Mouse (Mus musculus): Measurements from ENCODE around the gene Clcn1. TPM values are rescaled to one million over a fixed set of nuclear protein-coding genes. Genes with fewer than 3 reads are reported as not detected.
A peak's percentile ranks its signal among the peaks of the same experiment; 100 is the strongest.

Gene Clcn1
- polyA plus RNA-seq (2015; fragmentation: Nextera tagmentation; extraction: Ambion mirVana): 0.94 and 1.5 TPM in 2 replicates

DNA sequence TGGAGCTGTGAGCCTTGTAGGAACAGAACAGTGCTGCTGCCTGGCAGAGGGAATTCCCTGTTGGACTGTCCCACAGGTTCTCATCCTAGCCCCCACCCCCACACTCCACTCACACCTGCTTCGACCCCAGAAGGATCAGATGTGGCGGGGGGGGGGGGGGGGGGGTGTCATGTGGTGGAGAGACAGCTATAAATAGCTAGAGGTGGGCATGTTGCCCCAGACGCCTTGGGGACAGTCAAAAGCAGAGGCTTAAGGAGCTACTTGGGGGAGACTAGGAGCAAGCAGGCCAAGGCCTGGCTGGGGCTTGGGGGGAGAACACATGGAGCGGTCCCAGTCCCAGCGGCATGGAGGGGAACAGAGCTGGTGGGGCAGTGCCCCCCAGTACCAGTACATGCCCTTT lies at the start of gene Clcn1:
Gene Clcn1 (plus strand): TSS at position 238 of the 400 bp plus-strand sequence.
- H3K4me2 ChIP-seq: no peak within 1 kb of the TSS
- no peaks in the 10 kb centered on the region for H3K27me3 ChIP-seq
- no peak within 1 kb of the TSS for H3K27ac ChIP-seq (replicated peaks)
- peaks cover 39% of the 10 kb centered on the region for H3K36me3 ChIP-seq
- no peaks in the 10 kb centered on the region for H3K9me3 ChIP-seq
- H3K4me1 ChIP-seq (replicated peaks): no peaks in the 10 kb centered on the region
- WGBS: 82% methylated on average over 4 of the region's 5 CpGs
- no peak within 1 kb of the TSS for H3K4me3 ChIP-seq
- ATAC-seq (ENCODE audit: low FRiP score, low read depth): peak; percentile 54; the same call in 1 of the 2 replicates
- H3K9ac ChIP-seq: no peak within 1 kb of the TSS

DNA sequence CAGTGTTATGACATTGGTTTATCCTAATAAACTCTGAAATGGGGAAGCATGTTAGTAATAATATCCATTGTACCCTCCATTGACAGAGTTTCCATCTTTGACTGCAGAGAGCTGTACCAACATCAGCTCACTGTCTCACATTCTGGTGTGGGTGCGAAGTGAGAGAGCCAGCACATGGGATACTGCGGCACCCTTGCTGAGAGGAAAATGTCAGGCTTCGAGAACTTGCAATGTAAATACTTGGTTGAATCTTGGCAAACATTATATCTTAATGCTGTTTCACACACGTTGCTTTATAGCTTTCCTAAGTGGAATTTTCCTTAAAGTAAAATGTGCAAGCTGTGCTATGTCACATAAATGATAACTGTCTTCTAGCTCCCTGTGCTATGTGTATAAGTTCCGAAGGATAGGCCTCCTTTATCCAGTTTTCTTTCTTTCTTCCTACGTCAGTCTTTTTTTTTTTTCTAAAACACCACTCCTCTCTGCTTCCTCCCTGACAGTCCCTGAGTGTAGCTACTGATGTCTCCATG lies 49.1 kb upstream of the Clcn1 start:
- no peak for ATAC-seq (ENCODE audit: low FRiP score, low read depth)
- Histone ChIP-seq H3K9me3 (no peaks in the 10 kb centered on the region), H3K27me3 (no peaks in the 10 kb centered on the region), H3K4me1 (replicated peaks) (no peaks in the 10 kb centered on the region), H3K27ac (replicated peaks) (no peak overlapping the region), H3K36me3 (no peaks in the 10 kb centered on the region), H3K9ac (no peak overlapping the region), H3K4me3 (no peak overlapping the region), H3K4me2 (no peak overlapping the region)
- WGBS: 73% methylated on average over 6 of the region's 6 CpGs

GRCm38 (mm10) chr6:42241311-42242045 lies 45.0 kb upstream of the Clcn1 start:
- H3K36me3 ChIP-seq: no peaks in the 10 kb centered on the region
- WGBS: 74% methylated on average over 6 of the region's 6 CpGs
- no peak overlapping the region for H3K9ac ChIP-seq
- H3K4me2 ChIP-seq: no peak overlapping the region
- no peak for ATAC-seq (ENCODE audit: low FRiP score, low read depth)
- no peak overlapping the region for H3K27ac ChIP-seq (replicated peaks)
- H3K9me3 ChIP-seq: no peaks in the 10 kb centered on the region
- peaks cover 10% of the 10 kb centered on the region; the same call in 1 of the 2 replicates for H3K4me1 ChIP-seq (replicated peaks)
- H3K4me3 ChIP-seq: no peak overlapping the region
- H3K27me3 ChIP-seq: no peaks in the 10 kb centered on the region

GRCm38 (mm10) chr6:42245711-42246353 lies 40.7 kb upstream of the Clcn1 start, which contains the start of gene Gstk1:
TSS of gene Gstk1 (plus strand) at chr6:42245935.
- WGBS: 2% methylated on average over 28 of the region's 28 CpGs
- Histone ChIP-seq H3K27ac (replicated peaks) (no peak within 1 kb of the TSS), H3K4me3 (peak within 1 kb of the TSS; percentile 47), H3K9ac (peak within 1 kb of the TSS; percentile 40), H3K36me3 (no peaks in the 10 kb centered on the region), H3K9me3 (no peaks in the 10 kb centered on the region), H3K4me2 (peak within 1 kb of the TSS; percentile 80), H3K27me3 (no peaks in the 10 kb centered on the region), H3K4me1 (replicated peaks) (peaks cover 11% of the 10 kb centered on the region; the same call in 1 of the 2 replicates)
- ATAC-seq (ENCODE audit: low FRiP score, low read depth): peak; percentile 99

- ATAC-seq (ENCODE audit: low FRiP score, low read depth): peak; percentile 55; the same call in 1 of the 2 replicates
- Histone ChIP-seq H3K27ac (replicated peaks) (0 out of 2 replicates have a peak overlapping the region, but pooled peaks have one; percentile 14), H3K4me2 (peak overlapping the region; percentile 50), H3K27me3 (no peaks in the 10 kb centered on the region), H3K9me3 (no peaks in the 10 kb centered on the region), H3K9ac (no peak overlapping the region), H3K4me1 (replicated peaks) (peaks cover 11% of the 10 kb centered on the region; the same call in 1 of the 2 replicates), H3K36me3 (no peaks in the 10 kb centered on the region), H3K4me3 (peak overlapping the region; percentile 28)
- 10% methylated on average over 8 of the region's 8 CpGs for WGBS
Measured at GRCm38 (mm10) chr6:42247173-42247572, 39.3 kb upstream of the Clcn1 start.

GRCm38 (mm10) chr6:42247981-42248380 lies 38.5 kb upstream of the Clcn1 start:
- 55% methylated on average over 1 of the region's 1 CpGs for WGBS
- H3K27me3 ChIP-seq: no peaks in the 10 kb centered on the region
- no peak overlapping the region for H3K27ac ChIP-seq (replicated peaks)
- peak overlapping the region; percentile 50 for H3K4me2 ChIP-seq
- peaks cover 11% of the 10 kb centered on the region; the same call in 1 of the 2 replicates for H3K4me1 ChIP-seq (replicated peaks)
- peak overlapping the region; percentile 28 for H3K4me3 ChIP-seq
- no peak for ATAC-seq (ENCODE audit: low FRiP score, low read depth)
- H3K9ac ChIP-seq: no peak overlapping the region
- H3K9me3 ChIP-seq: no peaks in the 10 kb centered on the region
- H3K36me3 ChIP-seq: no peaks in the 10 kb centered on the region

DNA sequence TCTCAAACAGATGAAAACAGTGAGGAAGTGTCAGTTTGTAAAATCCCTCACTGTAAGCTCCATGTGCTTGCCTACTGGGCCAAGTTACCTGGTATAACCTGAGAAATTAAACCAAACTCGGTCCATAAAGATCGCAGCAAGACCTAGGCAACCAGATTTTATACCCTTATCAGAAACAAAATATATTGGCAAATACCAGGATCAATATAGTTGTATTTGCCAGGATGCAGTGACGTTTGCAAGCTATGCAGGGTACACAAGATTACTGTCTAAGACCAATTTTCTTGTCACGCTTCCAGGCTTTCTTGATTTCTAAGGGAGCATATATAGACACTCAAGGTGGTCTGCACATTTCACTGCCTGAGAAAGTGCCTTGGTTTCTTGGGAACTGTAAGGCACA lies 34.7 kb upstream of the Clcn1 start:
- no peaks in the 10 kb centered on the region for H3K9me3 ChIP-seq
- no peak overlapping the region for H3K4me3 ChIP-seq
- H3K27me3 ChIP-seq: no peaks in the 10 kb centered on the region
- no peaks in the 10 kb centered on the region for H3K4me1 ChIP-seq (replicated peaks)
- H3K9ac ChIP-seq: no peak overlapping the region
- H3K4me2 ChIP-seq: no peak overlapping the region
- no peaks in the 10 kb centered on the region for H3K36me3 ChIP-seq
- H3K27ac ChIP-seq (replicated peaks): no peak overlapping the region
- ATAC-seq (ENCODE audit: low FRiP score, low read depth): no peak
- WGBS: 93% methylated on average over 4 of the region's 4 CpGs

DNA sequence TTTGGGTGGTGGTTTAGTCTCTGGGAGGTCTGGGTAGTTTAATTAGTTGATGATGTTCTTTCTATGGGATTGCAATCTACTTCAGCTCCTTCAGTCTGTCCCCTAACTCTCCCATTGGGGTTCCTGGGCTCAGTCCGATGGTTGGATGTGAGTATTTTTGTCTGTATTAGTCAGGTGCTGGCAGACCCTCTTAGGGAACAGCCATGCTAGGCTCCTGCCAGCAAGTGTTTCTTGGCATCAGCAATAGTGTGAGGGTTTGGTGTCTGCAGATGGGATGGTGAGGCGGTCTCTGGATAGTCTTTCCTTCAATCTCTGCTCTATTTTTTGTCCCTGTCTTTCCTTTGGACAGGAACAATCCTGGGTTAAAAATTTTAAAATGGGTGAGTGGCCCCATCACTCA lies 33.4 kb upstream of the Clcn1 start:
- H3K27ac ChIP-seq (replicated peaks): no peak overlapping the region
- no peak overlapping the region for H3K9ac ChIP-seq
- H3K27me3 ChIP-seq: no peaks in the 10 kb centered on the region
- no peak overlapping the region for H3K4me2 ChIP-seq
- no peaks in the 10 kb centered on the region for H3K36me3 ChIP-seq
- 91% methylated on average over 2 of the region's 2 CpGs for WGBS
- no peak for ATAC-seq (ENCODE audit: low FRiP score, low read depth)
- H3K9me3 ChIP-seq: no peaks in the 10 kb centered on the region
- no peaks in the 10 kb centered on the region for H3K4me1 ChIP-seq (replicated peaks)
- H3K4me3 ChIP-seq: no peak overlapping the region

GRCm38 (mm10) chr6:42257303-42257863 lies 29.1 kb upstream of the Clcn1 start:
- ATAC-seq (ENCODE audit: low FRiP score, low read depth): no peak
- H3K4me3 ChIP-seq: no peak overlapping the region
- no peaks in the 10 kb centered on the region for H3K36me3 ChIP-seq
- WGBS: 21% methylated on average over 11 of the region's 11 CpGs
- no peaks in the 10 kb centered on the region; the same call in 1 of the 2 replicates for H3K27me3 ChIP-seq
- H3K9ac ChIP-seq: no peak overlapping the region
- no peak overlapping the region for H3K27ac ChIP-seq (replicated peaks)
- H3K4me1 ChIP-seq (replicated peaks): no peaks in the 10 kb centered on the region
- H3K9me3 ChIP-seq: no peaks in the 10 kb centered on the region
- no peak overlapping the region for H3K4me2 ChIP-seq

DNA sequence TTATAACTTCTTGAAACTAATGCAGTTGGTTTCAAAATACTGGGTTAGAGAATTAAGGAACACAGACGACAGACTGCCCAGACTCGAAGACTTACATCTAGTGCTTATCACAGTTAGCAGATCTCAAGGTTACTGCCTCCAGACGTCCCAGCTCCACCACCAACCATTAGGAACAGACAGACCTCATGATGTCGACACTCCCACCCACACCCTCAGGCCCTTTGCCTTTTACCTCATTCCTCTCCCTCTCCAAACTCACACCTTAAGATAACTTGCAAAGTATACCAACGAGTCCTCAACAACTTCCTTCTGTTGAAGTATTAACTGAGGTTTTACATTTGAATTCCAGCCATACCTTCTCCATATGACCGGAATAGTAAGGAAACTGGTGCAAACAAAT lies 26.1 kb upstream of the Clcn1 start:
- no peaks in the 10 kb centered on the region for H3K36me3 ChIP-seq
- WGBS: 74% methylated on average over 6 of the region's 6 CpGs
- H3K9me3 ChIP-seq: no peaks in the 10 kb centered on the region
- ATAC-seq (ENCODE audit: low FRiP score, low read depth): no peak
- no peak overlapping the region for H3K4me3 ChIP-seq
- H3K27me3 ChIP-seq: peaks cover 3% of the 10 kb centered on the region; the same call in 1 of the 2 replicates
- H3K9ac ChIP-seq: no peak overlapping the region
- no peak overlapping the region for H3K4me2 ChIP-seq
- no peak overlapping the region for H3K27ac ChIP-seq (replicated peaks)
- no peaks in the 10 kb centered on the region for H3K4me1 ChIP-seq (replicated peaks)

DNA sequence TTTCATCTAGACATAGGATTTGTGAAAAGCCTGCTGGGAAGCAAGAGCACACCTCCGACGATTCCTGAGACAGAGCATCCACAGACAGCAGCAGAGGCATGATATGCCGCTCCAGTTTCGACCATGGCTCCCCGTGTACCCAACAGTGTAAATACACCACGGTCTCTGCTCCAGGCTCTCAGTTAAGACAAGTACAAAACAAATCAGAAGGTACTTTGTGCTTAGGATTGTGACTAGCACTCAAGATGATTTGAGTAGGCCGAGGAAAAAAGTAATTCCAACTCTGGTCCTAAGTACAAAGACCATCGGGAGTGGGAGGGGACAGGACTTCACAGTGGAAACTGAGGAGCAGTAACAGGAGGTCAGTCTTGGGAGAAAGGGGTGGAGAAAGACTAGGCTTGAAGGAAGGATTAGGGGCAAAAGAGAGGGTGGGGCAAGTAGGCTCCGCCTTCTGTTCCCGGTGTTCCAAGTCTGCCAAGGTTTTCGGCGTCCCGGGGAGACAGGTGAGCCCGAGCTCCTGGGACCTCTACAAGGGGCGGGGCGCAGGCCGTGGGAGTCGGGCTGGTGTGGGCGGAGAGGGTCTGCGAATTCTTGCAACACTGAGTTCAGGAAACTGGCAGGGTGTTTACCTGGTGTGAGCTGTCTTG lies 24.8 kb upstream of the Clcn1 start, which contains the start of gene Tmem139:
Gene Tmem139 (plus strand): TSS at position 447 of the 647 bp plus-strand sequence.
- Histone ChIP-seq H3K9ac (no peak within 1 kb of the TSS), H3K27me3 (peaks cover 3% of the 10 kb centered on the region; the same call in 1 of the 2 replicates), H3K4me3 (no peak within 1 kb of the TSS), H3K9me3 (no peaks in the 10 kb centered on the region), H3K4me1 (replicated peaks) (peaks cover 8% of the 10 kb centered on the region), H3K36me3 (no peaks in the 10 kb centered on the region), H3K27ac (replicated peaks) (no peak within 1 kb of the TSS), H3K4me2 (no peak within 1 kb of the TSS)
- WGBS: 25% methylated on average over 20 of the region's 20 CpGs
- no peak for ATAC-seq (ENCODE audit: low FRiP score, low read depth)
